Mouse (Mus musculus) inflammation-experienced regulatory T-cells, adult 16 weeks (primary cell): Measurements from ENCODE around the gene Dennd2a. TPM values are rescaled to one million over a fixed set of nuclear protein-coding genes. Genes with fewer than 3 reads are reported as not detected.

ENCODE experiments used
- polyA plus RNA-seq: library from polyadenylated mRNA; unstranded; fragments of 100-300 nt; shearing (Covaris generic); gene quantifications from one replicate; pipeline ENCODE4 v1.2.1, GENCODE M21; 2017

The Dennd2a gene
- 0.10 TPM for polyA plus RNA-seq

GRCm38 (mm10) chr6:39557723-39558261, at the start of gene Dennd2a:
Dennd2a (minus strand) TSS chr6:39557867.

GRCm38 (mm10) chr6:39592401-39593214, 34.9 kb upstream of the Dennd2a start, which contains the start of gene Ndufb2:
Ndufb2 (plus strand) TSS chr6:39592574.

GRCm38 (mm10) chr6:39585517-39585916, 27.9 kb upstream of the Dennd2a start, which contains the start of gene Gm42420:
Gm42420 (plus strand) TSS chr6:39585753.

GRCm38 (mm10) chr6:39573791-39574554, 16.3 kb upstream of the Dennd2a start, which contains the start of gene Adck2:
Adck2 (plus strand) TSS chr6:39573873.

GRCm38 (mm10) chr6:39419851-39420721, 137.6 kb downstream of the Dennd2a start, which contains the start of gene Mkrn1:
Mkrn1 (minus strand) TSS chr6:39420462.

Other genes starting within 250 kb of the Dennd2a start
- gene Slc37a3, start 180.2 kb downstream of the Dennd2a start, polyA plus RNA-seq = 53.7 TPM
- gene Rab19, start 176.7 kb downstream of the Dennd2a start, polyA plus RNA-seq = 56.6 TPM
- 200 TPM for gene Mkrn1, start 137.4 kb downstream of the Dennd2a start, polyA plus RNA-seq
- 75.4 TPM for gene Adck2, start 16.0 kb upstream of the Dennd2a start, polyA plus RNA-seq
- gene Gm42420, start 27.9 kb upstream of the Dennd2a start, polyA plus RNA-seq = 3.2 TPM
- gene Ndufb2, start 34.7 kb upstream of the Dennd2a start, polyA plus RNA-seq = 135 TPM
- 8.4 TPM for gene Braf, start 167.6 kb upstream of the Dennd2a start, polyA plus RNA-seq